Mouse (Mus musculus) forebrain, postnatal 0 days (tissue): ENCODE measurements around the gene Camkmt. TPM values are rescaled to one million over a fixed set of nuclear protein-coding genes. Genes with fewer than 3 reads are reported as not detected.

ENCODE experiments used
- ATAC-seq: fragments of 200-750 bp; cut with Nextera tagmentation; 2 replicates; pipeline ENCODE4 v1.8.0; 2017; ENCODE audit warnings: mild to moderate bottlenecking, moderate library complexity
- DNase-seq: peaks from one replicate; pipeline ENCODE4 v3.0.0-alpha.2; 2015
- H3K27ac ChIP-seq: fragments of 300-500 bp; sonication (generic); 2 replicates; pipeline ENCODE4 v1.5.1; 2014; ENCODE audit warnings: low read depth, mild to moderate bottlenecking, antibody characterized with exemption, low read length, moderate library complexity, mixed read lengths
- H3K27me3 ChIP-seq: fragments of 300-500 bp; sonication (generic); 2 replicates; pipeline ENCODE4 v1.6.1; 2014; ENCODE audit warnings: mild to moderate bottlenecking, low read length, mixed read lengths; ENCODE audit not compliant: insufficient read depth
- H3K36me3 ChIP-seq: fragments of 300-500 bp; sonication (generic); 2 replicates; pipeline ENCODE4 v1.6.1; 2014; ENCODE audit warnings: mild to moderate bottlenecking, moderate library complexity; ENCODE audit not compliant: insufficient read depth
- H3K4me1 ChIP-seq: fragments of 300-500 bp; sonication (generic); 2 replicates; pipeline ENCODE4 v1.6.1; 2014; ENCODE audit warnings: antibody characterized with exemption; ENCODE audit not compliant: insufficient read depth
- H3K4me2 ChIP-seq: fragments of 300-500 bp; sonication (generic); 2 replicates; pipeline ENCODE4 v1.6.1; 2014; ENCODE audit warnings: low read depth, mild to moderate bottlenecking, moderate library complexity
- H3K4me3 ChIP-seq: fragments of 300-500 bp; sonication (generic); 2 replicates; pipeline ENCODE4 v1.5.1; 2014; ENCODE audit warnings: low read depth, low read length, mixed read lengths
- H3K9ac ChIP-seq: fragments of 300-500 bp; sonication (generic); 2 replicates; pipeline ENCODE4 v1.6.1; 2014; ENCODE audit warnings: mild to moderate bottlenecking
- H3K9me3 ChIP-seq: fragments of 300-500 bp; sonication (generic); 2 replicates; pipeline ENCODE4 v1.6.1; 2016; ENCODE audit warnings: low read length
- CTCF ChIP-seq: sonication (generic); IDR thresholded peaks from 2 replicates; pipeline ENCODE4 v1.5.1; 2016; ENCODE audit warnings: antibody characterized with exemption, control low read depth, low read depth
- WGBS: fragments of 180-500 bp; shearing (Covaris S2); extraction: QIAGEN DNeasy Blood & Tissue Kit; methylation state at CpG from one replicate; pipeline ENCODE4 v1.1.7; 2014; 5-methylcytosine and 5-hydroxymethylcytosine counted together
- polyA plus RNA-seq: library from polyadenylated mRNA; unstranded; fragments of >200 nt; fragmentation: Nextera tagmentation; extraction: Ambion mirVana; gene quantifications from 2 replicates; pipeline ENCODE4 v1.2.1, GENCODE M21; 2015
- total RNA-seq: library from RNA; depleted of rRNA; stranded (reverse); fragments of >200 nt; gene quantifications from 2 replicates; pipeline ENCODE4 v1.2.3, GENCODE M21; 2014

The Camkmt gene
- total and polyA plus RNA-seq, 2 experiments from 2014 or later: 14.3 to 16.4 TPM

DNA sequence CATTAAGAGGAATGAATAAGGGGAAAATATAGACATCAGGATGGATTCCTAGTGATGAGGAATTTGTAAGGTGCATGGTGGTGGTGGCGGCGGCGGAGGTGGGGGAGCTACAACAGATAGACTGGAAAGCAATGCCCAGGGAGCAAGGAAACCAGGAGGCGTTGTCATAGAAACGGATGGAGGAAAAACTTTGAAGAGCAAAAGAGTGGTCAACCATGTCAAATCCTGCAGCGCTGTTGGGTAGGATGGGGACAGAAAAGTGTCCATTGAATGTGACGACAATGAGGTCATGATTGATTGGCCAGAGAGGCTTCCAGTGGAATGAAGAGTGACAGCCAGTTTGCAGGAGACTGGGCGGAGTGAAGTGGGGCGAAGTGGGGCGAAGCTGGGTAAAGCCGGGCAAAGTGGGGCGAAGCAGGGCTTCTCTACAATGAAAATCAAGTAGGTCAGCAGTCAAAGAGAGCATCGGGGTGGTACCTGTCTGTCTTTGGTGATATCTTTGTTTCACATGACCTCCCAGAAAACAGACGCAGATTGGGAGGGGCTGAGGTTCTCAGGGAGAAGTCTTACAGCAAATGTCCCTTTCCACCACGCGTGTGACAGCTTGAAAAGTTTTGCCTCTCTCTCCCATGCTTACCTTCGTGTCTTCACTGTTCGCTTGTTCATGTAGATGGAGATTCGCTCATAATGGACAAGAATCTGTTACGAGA, 181.3 kb downstream of the Camkmt start:
- Histone ChIP-seq H3K9ac (no peak overlapping the region), H3K27me3 (no peaks in the 10 kb centered on the region), H3K36me3 (no peaks in the 10 kb centered on the region), H3K4me1 (no peaks in the 10 kb centered on the region; the same call in 1 of the 2 replicates), H3K9me3 (no peaks in the 10 kb centered on the region), H3K4me3 (no peak overlapping the region), H3K4me2 (no peak overlapping the region), H3K27ac (no peak overlapping the region)
- 69% methylated on average over 20 of the region's 20 CpGs for WGBS
- no peak for TF ChIP-seq CTCF
- no peak for ATAC-seq
- DNase-seq: no peak

DNA sequence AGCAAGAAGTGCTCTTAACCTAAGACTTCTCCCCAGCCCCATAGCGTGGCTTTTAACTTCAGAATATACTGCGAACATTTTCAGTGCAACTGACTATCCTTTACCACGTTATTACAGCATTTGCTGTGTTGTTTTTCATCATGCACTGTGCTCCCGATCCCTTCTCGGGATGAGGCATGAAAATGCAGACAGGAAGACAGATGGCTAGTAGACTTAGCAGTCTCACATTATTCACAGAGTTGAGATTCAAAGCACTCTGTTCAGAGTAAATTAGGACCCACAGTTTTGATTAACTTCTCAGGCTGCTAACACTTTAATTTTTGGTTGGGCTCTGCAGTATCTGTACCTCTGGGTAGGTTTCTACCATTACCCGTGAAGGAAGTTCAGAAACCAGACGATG, 189.4 kb downstream of the Camkmt start:
- DNase-seq (peak; percentile 30), ATAC-seq (peak; percentile 51)
- Histone ChIP-seq H3K27ac (no peak overlapping the region), H3K4me2 (no peak overlapping the region), H3K27me3 (no peaks in the 10 kb centered on the region), H3K4me3 (no peak overlapping the region), H3K36me3 (no peaks in the 10 kb centered on the region), H3K4me1 (no peaks in the 10 kb centered on the region), H3K9ac (no peak overlapping the region), H3K9me3 (no peaks in the 10 kb centered on the region)
- no peak for TF ChIP-seq CTCF
- 64% methylated on average over 7 of the region's 7 CpGs for WGBS

DNA sequence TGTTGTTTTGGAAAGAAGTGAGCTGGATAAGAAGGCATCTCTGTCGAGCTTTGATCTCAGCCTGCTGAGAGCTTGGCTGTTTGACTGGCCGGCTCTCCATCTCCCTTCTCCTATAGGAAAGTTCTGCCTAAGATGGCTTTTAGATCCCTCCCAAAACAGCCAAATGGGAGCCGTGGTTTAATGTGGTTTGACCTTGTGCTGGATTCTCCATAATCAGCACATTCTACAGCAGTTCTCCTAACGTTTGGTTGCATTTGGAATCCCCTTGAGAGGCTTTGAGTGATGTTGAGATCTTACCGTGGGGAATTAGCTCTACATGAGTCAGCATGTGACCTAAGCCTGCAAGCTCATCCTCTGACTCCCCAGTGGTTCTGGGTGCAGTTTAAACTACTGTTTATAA, 192.1 kb downstream of the Camkmt start:
- no peaks in the 10 kb centered on the region for H3K9me3 ChIP-seq
- H3K27me3 ChIP-seq: no peaks in the 10 kb centered on the region
- H3K9ac ChIP-seq: no peak overlapping the region
- no peak overlapping the region for H3K27ac ChIP-seq
- H3K4me1 ChIP-seq: no peaks in the 10 kb centered on the region
- DNase-seq (no peak), ATAC-seq (no peak)
- H3K36me3 ChIP-seq: no peaks in the 10 kb centered on the region
- 77% methylated on average over 5 of the region's 5 CpGs for WGBS
- TF ChIP-seq CTCF: no peak
- no peak overlapping the region for H3K4me3 ChIP-seq
- H3K4me2 ChIP-seq: no peak overlapping the region

DNA sequence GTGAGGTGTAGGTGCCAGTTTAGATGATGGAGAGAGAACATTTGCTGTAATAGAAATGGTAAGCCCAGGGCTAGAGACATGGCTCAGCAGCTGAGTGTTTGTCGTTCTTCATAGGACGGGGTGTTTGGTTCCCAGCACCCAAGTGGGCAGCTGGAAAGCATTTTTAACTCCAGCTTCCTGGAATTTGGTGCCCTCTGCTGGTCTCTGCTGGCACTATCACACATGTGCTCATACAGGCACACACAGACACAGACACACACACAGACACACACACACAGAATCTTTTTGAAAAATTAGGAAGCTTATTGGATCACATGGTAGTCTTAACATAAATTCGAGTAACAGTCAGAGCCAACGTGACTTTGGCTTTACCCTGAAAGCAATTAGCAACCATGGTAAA, 200.8 kb downstream of the Camkmt start:
- H3K9me3 ChIP-seq: 0 out of 2 replicates have a peak, but pooled peaks cover 3% of the 10 kb centered on the region
- H3K27ac ChIP-seq: no peak overlapping the region
- H3K9ac ChIP-seq: no peak overlapping the region
- DNase-seq: no peak
- whole genome bisulfite sequencing: 94% methylated on average over 4 of the region's 4 CpGs
- no peak for ATAC-seq
- no peak; the same call in 1 of the 2 replicates for TF ChIP-seq CTCF
- H3K4me1 ChIP-seq: no peaks in the 10 kb centered on the region
- H3K4me2 ChIP-seq: no peak overlapping the region
- no peak overlapping the region for H3K4me3 ChIP-seq
- H3K27me3 ChIP-seq: no peaks in the 10 kb centered on the region
- no peaks in the 10 kb centered on the region for H3K36me3 ChIP-seq

DNA sequence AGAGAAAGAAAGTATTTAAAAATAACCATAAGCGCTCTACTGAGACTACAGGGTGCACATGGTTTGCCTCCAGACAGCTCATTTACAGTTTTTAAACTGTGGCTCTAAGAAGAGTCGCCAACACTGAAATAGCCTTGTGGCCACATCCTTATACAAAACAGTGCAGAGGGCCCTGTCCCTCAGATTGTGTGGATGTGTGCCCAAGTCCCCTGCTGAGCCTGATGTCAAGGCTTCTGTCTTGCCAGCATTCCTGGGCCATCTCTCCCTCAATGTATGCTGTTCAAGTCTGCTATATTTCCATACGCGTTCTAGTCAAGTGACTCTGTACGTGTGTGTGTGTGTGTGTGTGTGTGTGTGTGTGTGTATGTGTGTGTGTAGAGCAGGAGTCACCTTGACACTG, 201.2 kb downstream of the Camkmt start:
- ATAC-seq (peak; percentile 38), DNase-seq (no peak)
- no peak for TF ChIP-seq CTCF
- 81% methylated on average over 5 of the region's 5 CpGs for WGBS
- H3K9ac ChIP-seq: no peak overlapping the region
- no peaks in the 10 kb centered on the region for H3K27me3 ChIP-seq
- 0 out of 2 replicates have a peak, but pooled peaks cover 3% of the 10 kb centered on the region for H3K9me3 ChIP-seq
- no peak overlapping the region for H3K27ac ChIP-seq
- no peaks in the 10 kb centered on the region for H3K4me1 ChIP-seq
- H3K36me3 ChIP-seq: no peaks in the 10 kb centered on the region
- no peak overlapping the region for H3K4me2 ChIP-seq
- H3K4me3 ChIP-seq: no peak overlapping the region

DNA sequence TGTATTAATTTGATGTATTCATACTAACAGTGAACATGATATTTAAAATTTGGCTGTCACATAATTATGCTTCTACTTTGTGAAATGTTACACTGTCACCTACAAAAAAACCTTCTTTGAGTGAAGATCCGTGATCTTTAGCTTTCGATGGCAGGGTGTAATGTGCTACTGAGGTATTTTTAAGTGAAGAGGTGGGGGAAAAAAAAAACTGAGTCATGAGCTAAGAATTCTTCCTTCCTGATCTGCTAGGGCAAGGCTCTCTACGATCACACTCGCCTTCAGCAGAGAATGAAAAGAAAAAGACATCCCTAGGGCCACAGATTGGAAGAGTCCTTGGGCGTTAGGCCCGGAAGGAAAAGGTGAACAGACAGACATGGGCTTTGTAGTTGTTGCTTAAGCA, 201.9 kb downstream of the Camkmt start:
- H3K4me1 ChIP-seq: no peaks in the 10 kb centered on the region

DNA sequence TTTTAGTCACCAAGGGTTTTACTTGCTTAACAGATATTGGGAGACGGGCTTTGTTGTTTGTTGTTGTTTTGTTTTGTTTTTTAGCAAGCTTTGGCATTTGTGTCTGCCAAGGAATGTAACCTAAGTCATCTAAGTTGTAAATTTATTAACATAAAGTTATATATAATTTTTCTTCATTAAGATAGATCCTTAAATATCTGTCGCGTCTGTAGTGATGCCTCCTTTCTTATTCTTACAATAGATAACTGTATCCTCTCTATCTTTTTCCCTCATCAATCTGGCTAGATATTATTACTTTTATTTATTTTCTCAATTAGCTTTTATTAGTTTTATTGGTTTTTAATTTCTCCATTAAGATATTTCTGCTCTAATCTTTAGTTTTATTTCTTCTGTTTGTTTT, 213.3 kb downstream of the Camkmt start:
- DNase-seq: peak; percentile 26

More for the DNA sequence above, 201.9 kb downstream of the Camkmt start:
- Histone ChIP-seq H3K27ac (no peak overlapping the region), H3K27me3 (no peaks in the 10 kb centered on the region), H3K9ac (no peak overlapping the region), H3K4me2 (no peak overlapping the region), H3K36me3 (no peaks in the 10 kb centered on the region), H3K9me3 (0 out of 2 replicates have a peak, but pooled peaks cover 3% of the 10 kb centered on the region), H3K4me3 (no peak overlapping the region)
- 77% methylated on average over 6 of the region's 6 CpGs for WGBS
- ATAC-seq (no peak), DNase-seq (no peak)
- TF ChIP-seq CTCF: no peak

More for the DNA sequence above, 213.3 kb downstream of the Camkmt start:
- no peaks in the 10 kb centered on the region for H3K27me3 ChIP-seq
- H3K4me2 ChIP-seq: no peak overlapping the region
- WGBS: 99% methylated on average over 3 of the region's 3 CpGs
- H3K9me3 ChIP-seq: peaks cover 3% of the 10 kb centered on the region; the same call in 1 of the 2 replicates
- no peak overlapping the region for H3K9ac ChIP-seq
- no peak overlapping the region for H3K27ac ChIP-seq
- no peaks in the 10 kb centered on the region for H3K4me1 ChIP-seq
- TF ChIP-seq CTCF: no peak
- H3K4me3 ChIP-seq: no peak overlapping the region
- no peaks in the 10 kb centered on the region for H3K36me3 ChIP-seq
- no peak for ATAC-seq
